Mouse (Mus musculus) retina, adult 2 months (tissue): ENCODE results near the gene Zfp619.
A peak's percentile ranks its signal among the peaks of the same experiment; 100 is the strongest.
"Not testable (repeated sequence)": the region's sequence is repeated elsewhere in the genome, so short reads cannot be mapped to it uniquely, and the experiment has no call there.

Experiments
- DNase-seq: peaks from one replicate; pipeline ENCODE4 v3.0.0-alpha.2; 2012; ENCODE audit warnings: low read depth, low spot score

The Zfp619 gene

GRCm38 (mm10) chr7:39517616-39518177, at the start of gene Zfp619:
Gene Zfp619 (plus strand): TSS chr7:39517766.
- peak; percentile 88 for DNase-seq

- DNase-seq: no peak
Measured at GRCm38 (mm10) chr7:39479013-39479412, 38.6 kb upstream of the Zfp619 start.

GRCm38 (mm10) chr7:39484384-39484783, 33.2 kb upstream of the Zfp619 start:
- DNase-seq: no peak

- no peak for DNase-seq
Measured at GRCm38 (mm10) chr7:39487159-39487853, 30.3 kb upstream of the Zfp619 start.

GRCm38 (mm10) chr7:39487854-39488205, 29.7 kb upstream of the Zfp619 start:
- no peak for DNase-seq

- DNase-seq: no peak
Measured at GRCm38 (mm10) chr7:39494646-39495045, 22.9 kb upstream of the Zfp619 start.

GRCm38 (mm10) chr7:39504100-39504499, 13.5 kb upstream of the Zfp619 start:
- no peak for DNase-seq

GRCm38 (mm10) chr7:39518362-39518761, 796 bp downstream of the Zfp619 start:
- no peak for DNase-seq

GRCm38 (mm10) chr7:39523703-39524424, 6.3 kb downstream of the Zfp619 start:
- no peak for DNase-seq

- no peak for DNase-seq
Measured at GRCm38 (mm10) chr7:39543151-39543550, 25.6 kb downstream of the Zfp619 start.

- DNase-seq: peak; percentile 48
Measured at GRCm38 (mm10) chr7:39544242-39545111, 26.9 kb downstream of the Zfp619 start.

- no peak for DNase-seq
Measured at GRCm38 (mm10) chr7:39545134-39545533, 27.6 kb downstream of the Zfp619 start.

GRCm38 (mm10) chr7:39549336-39549735, 31.8 kb downstream of the Zfp619 start:
- no peak for DNase-seq

GRCm38 (mm10) chr7:39551976-39552891, 34.7 kb downstream of the Zfp619 start:
- DNase-seq: peak; percentile 80

- no peak for DNase-seq
Measured at GRCm38 (mm10) chr7:39552993-39553392, 35.4 kb downstream of the Zfp619 start.

GRCm38 (mm10) chr7:39553871-39554270, 36.3 kb downstream of the Zfp619 start:
- DNase-seq: no peak

GRCm38 (mm10) chr7:39580066-39580465, 62.5 kb downstream of the Zfp619 start:
- no peak for DNase-seq

- no peak for DNase-seq
Measured at GRCm38 (mm10) chr7:39580601-39581000, 63.0 kb downstream of the Zfp619 start.

GRCm38 (mm10) chr7:39586834-39587233, 69.3 kb downstream of the Zfp619 start:
- not testable (repeated sequence) for DNase-seq

GRCm38 (mm10) chr7:39588037-39588436, 70.5 kb downstream of the Zfp619 start:
- DNase-seq: no peak
